8 mouse cellular contexts compared by ENCODE assay signal in the genomic region with DNA sequence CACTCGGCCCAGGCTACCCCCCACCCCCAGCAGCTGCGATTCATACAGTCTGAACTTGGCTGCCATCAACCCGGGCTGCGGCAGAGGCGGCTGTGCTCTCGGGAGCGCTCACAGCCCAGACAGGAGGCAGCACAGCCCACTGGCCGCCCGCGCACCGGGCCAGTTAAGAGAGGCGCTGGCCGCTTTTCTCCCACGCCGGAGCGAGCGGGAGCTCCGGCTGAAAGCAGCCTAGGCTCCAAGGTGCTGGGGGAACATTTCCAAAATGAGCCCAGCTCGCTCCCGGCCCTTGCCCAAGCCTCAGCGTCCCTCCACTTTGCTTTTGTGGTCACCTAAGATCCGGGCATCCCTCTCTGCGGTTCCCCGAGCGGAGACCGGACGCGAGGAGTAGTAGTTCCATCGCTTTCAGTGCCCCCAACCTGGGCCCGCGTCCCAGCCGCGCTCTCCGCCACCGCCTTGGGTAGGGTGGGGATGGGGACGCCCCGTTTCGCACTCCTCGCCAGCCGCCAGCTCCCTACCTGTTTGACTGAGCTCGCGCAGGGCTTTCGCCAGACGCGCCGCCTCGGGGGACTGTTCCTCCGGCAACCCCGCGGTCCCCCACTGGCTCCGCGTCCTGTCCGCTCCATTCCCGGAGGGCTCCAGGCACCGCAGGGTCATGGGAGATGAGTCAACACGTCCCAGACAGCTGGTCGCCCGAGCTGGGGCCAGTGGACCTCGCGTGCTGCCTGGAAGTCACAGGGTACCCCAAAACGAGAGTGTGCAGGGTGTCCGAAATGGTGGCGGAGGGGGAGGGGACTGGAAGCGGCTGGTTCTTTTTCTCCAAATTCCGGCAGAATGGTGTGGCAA. TPM values are rescaled to one million over a fixed set of nuclear protein-coding genes. Genes with fewer than 3 reads are reported as not detected.
DNase-seq lines count a peak whose midpoint lies in the region; ATAC-seq and TF ChIP-seq lines count a peak whose summit lies in the region.

No protein-coding gene starts in this region.

- no peak for TF ChIP-seq CTCF in liver, adult 2 months (IDR thresholded peaks at IDR 0.05; ENCODE audit: low read depth, low read length)

- WGBS in intestine, embryonic 16.5 days = 1% methylated on average over 59 of the region's 65 CpGs
- 6% methylated on average over 65 of the region's 65 CpGs for WGBS in liver, adult 2 months
- WGBS in neural tube, embryonic 11.5 days = under 1% methylated on average over 65 of the region's 65 CpGs

- peak overlapping the region; percentile 98 for H3K4me2 ChIP-seq in intestine, embryonic 16.5 days (ENCODE audit: low read depth, low read length)
- peak overlapping the region; percentile 85 for H3K4me2 ChIP-seq in neural tube, embryonic 11.5 days (ENCODE audit: low read depth)

- H3K4me1 ChIP-seq in intestine, embryonic 16.5 days (ENCODE audit: control insufficient read depth, insufficient read depth, low read length) = peaks cover 12% of the 10 kb centered on the region
- peaks cover 7% of the 10 kb centered on the region for H3K4me1 ChIP-seq in liver, adult 2 months (ENCODE audit: control insufficient read depth, insufficient read depth, low read length)
- peaks cover 4% of the 10 kb centered on the region; the same call in 1 of the 2 replicates for H3K4me1 ChIP-seq in neural tube, embryonic 11.5 days (ENCODE audit: control insufficient read depth, insufficient read depth, low read length)

- peak overlapping the region; percentile 76 for H3K9ac ChIP-seq in intestine, embryonic 16.5 days (ENCODE audit: low read depth, low read length)
- H3K9ac ChIP-seq in liver, adult 2 months (ENCODE audit: low read depth, low read length) = peak overlapping the region; percentile 96
- H3K9ac ChIP-seq in neural tube, embryonic 11.5 days (ENCODE audit: low read length) = peak overlapping the region; percentile 77

- H3K27ac ChIP-seq in intestine, embryonic 16.5 days (ENCODE audit: low read length) = peak overlapping the region; percentile 89
- H3K27ac ChIP-seq in liver, adult 2 months (replicated peaks; ENCODE audit: insufficient read depth, low read depth, low read length) = peak overlapping the region; percentile 27
- H3K27ac ChIP-seq in neural tube, embryonic 11.5 days (ENCODE audit: low read depth, low read length) = no peak overlapping the region

- peak; percentile 28 for DNase-seq in ovary, postnatal 10 days (ENCODE audit: low spot score)
- no peak for DNase-seq in ovary, adult 18-20 months (ENCODE audit: low spot score)
- peak; percentile 28 to 30 for DNase-seq in cerebellum, postnatal 36 days
- DNase-seq in gastrocnemius, postnatal 25 days = peak; percentile 36
- DNase-seq in liver, adult 2 months (ENCODE audit: extremely low read depth, low read depth, low spot score) = no peak
- DNase-seq in neural tube, embryonic 11.5 days (ENCODE audit: low spot score) = peak; percentile 79
- peak; percentile 14 for DNase-seq in thymus, postnatal 25 days

- ATAC-seq in intestine, embryonic 16.5 days = no peak
- ATAC-seq in neural tube, embryonic 11.5 days (ENCODE audit: insufficient read depth, low FRiP score, low TSS enrichment) = 0 out of 2 replicates have a peak, but pooled peaks have one; percentile 17

- TF ChIP-seq POLR2A in liver, adult 2 months (IDR thresholded peaks at IDR 0.05; ENCODE audit: extremely low read depth, insufficient read depth, low read length) = no peak

- H3K79me2 ChIP-seq in liver, adult 2 months (ENCODE audit: control insufficient read depth, insufficient read depth, low read length) = peaks cover 8% of the 10 kb centered on the region; the same call in 1 of the 2 replicates

- H3K36me3 ChIP-seq in intestine, embryonic 16.5 days (ENCODE audit: control insufficient read depth, insufficient read depth, low read length) = no peaks in the 10 kb centered on the region
- peaks cover 24% of the 10 kb centered on the region for H3K36me3 ChIP-seq in liver, adult 2 months (ENCODE audit: control insufficient read depth, insufficient read depth, low read length)
- no peaks in the 10 kb centered on the region for H3K36me3 ChIP-seq in neural tube, embryonic 11.5 days (ENCODE audit: control insufficient read depth, insufficient read depth, low read length)

- peak overlapping the region; percentile 65 for H3K4me3 ChIP-seq in intestine, embryonic 16.5 days (ENCODE audit: low read length)
- H3K4me3 ChIP-seq in liver, adult 2 months (ENCODE audit: insufficient read depth, low read depth, low read length) = peak overlapping the region; percentile 91
- H3K4me3 ChIP-seq in neural tube, embryonic 11.5 days (ENCODE audit: low read depth, low read length) = peak overlapping the region; percentile 66

- H3K9me3 ChIP-seq in intestine, embryonic 16.5 days (ENCODE audit: control insufficient read depth, low read length) = no peaks in the 10 kb centered on the region
- no peaks in the 10 kb centered on the region for H3K9me3 ChIP-seq in neural tube, embryonic 11.5 days (ENCODE audit: control insufficient read depth, low read length)

- H3K27me3 ChIP-seq in intestine, embryonic 16.5 days (replicated peaks; ENCODE audit: control insufficient read depth, insufficient read depth, low read length) = no peaks in the 10 kb centered on the region
- no peaks in the 10 kb centered on the region for H3K27me3 ChIP-seq in liver, adult 2 months (ENCODE audit: control insufficient read depth, insufficient read depth, low read length)
- peaks cover 3% of the 10 kb centered on the region; the same call in 1 of the 2 replicates for H3K27me3 ChIP-seq in neural tube, embryonic 11.5 days (ENCODE audit: control insufficient read depth, insufficient read depth, low read length)

RNA-seq across cellular contexts. Expression of gene Socs2, which starts 2.4 kb away (rescaled TPM):
- 10 to 100 TPM in 1 of 2 experiments, 1 to 10 TPM in 1; 5.0 to 12.4 TPM for total RNA-seq in gastrocnemius, postnatal 25 days (2021)
- 77.5 and 81.3 TPM in 2 replicates for polyA plus RNA-seq in intestine, embryonic 16.5 days (2015; fragmentation: Nextera tagmentation; extraction: Ambion mirVana)
- 5.3 and 12.3 TPM in 2 replicates for total RNA-seq in liver, adult 2 months (2014; rRNA removed)
- polyA plus RNA-seq in liver, adult 2 months (2012; rRNA removed) = 20.0 and 53.8 TPM in 2 replicates
- 45.0 and 46.0 TPM in 2 replicates for polyA plus RNA-seq in neural tube, embryonic 11.5 days (2014; fragmentation: Nextera tagmentation; extraction: Ambion mirVana)

Comparison
In these comparisons a context has a peak if more than half of its experiments do, and no peak if none do; other contexts are left out.
1. DNase-seq: peak in ovary, postnatal 10 days (single experiment), cerebellum, postnatal 36 days (2 of 2), gastrocnemius, postnatal 25 days (single experiment), neural tube, embryonic 11.5 days (single experiment) and thymus, postnatal 25 days (single experiment); none in ovary, adult 18-20 months (single experiment) and liver, adult 2 months (single experiment).
2. Peak in every context shown above with its lines, with median percentiles within 50 percentile points of each other: H3K4me3 ChIP-seq and H3K9ac ChIP-seq.